Mouse (Mus musculus): ENCODE measurements around the gene Pom121.

Gene Pom121

GRCm38 (mm10) chr5:135368312-135368711, 26.0 kb downstream of the Pom121 start:
- no peak for DNase-seq (ENCODE audit: low spot score in 2 of 2)

GRCm38 (mm10) chr5:135367841-135368240, 26.5 kb downstream of the Pom121 start:
- DNase-seq (ENCODE audit: low spot score in 2 of 2): no peak

GRCm38 (mm10) chr5:135363540-135363939, 30.8 kb downstream of the Pom121 start:
- DNase-seq (ENCODE audit: low spot score in 2 of 2): no peak

- DNase-seq (ENCODE audit: low spot score in 2 of 2): no peak
Measured at GRCm38 (mm10) chr5:135362572-135362971, 31.8 kb downstream of the Pom121 start.

GRCm38 (mm10) chr5:135359772-135360171, 34.6 kb downstream of the Pom121 start:
- peak; percentile 80 to 82 for DNase-seq (ENCODE audit: low spot score in 2 of 2)

- peak; percentile 34 to 49 for DNase-seq (ENCODE audit: low spot score in 2 of 2)
Measured at GRCm38 (mm10) chr5:135357556-135357955, 36.8 kb downstream of the Pom121 start.

GRCm38 (mm10) chr5:135356090-135356489, 38.3 kb downstream of the Pom121 start:
- no peak for DNase-seq (ENCODE audit: low spot score in 2 of 2)

GRCm38 (mm10) chr5:135353564-135353963, 40.8 kb downstream of the Pom121 start:
- no peak for DNase-seq (ENCODE audit: low spot score in 2 of 2)

GRCm38 (mm10) chr5:135352995-135353394, 41.4 kb downstream of the Pom121 start, which contains the start of gene Trim50:
TSS of gene Trim50 (plus strand) at chr5:135353295.
- no peak for DNase-seq (ENCODE audit: low spot score in 2 of 2)

- DNase-seq (ENCODE audit: low spot score in 2 of 2): no peak
Measured at GRCm38 (mm10) chr5:135351606-135352005, 42.7 kb downstream of the Pom121 start.

GRCm38 (mm10) chr5:135349862-135350261, 44.5 kb downstream of the Pom121 start, which contains the start of gene Fkbp6:
TSS of gene Fkbp6 (minus strand) at chr5:135350044.
- no peak for DNase-seq (ENCODE audit: low spot score in 2 of 2)

- no peak for DNase-seq (ENCODE audit: low spot score in 2 of 2)
Measured at GRCm38 (mm10) chr5:135347511-135348011, 46.8 kb downstream of the Pom121 start.

- DNase-seq (ENCODE audit: low spot score in 2 of 2): no peak
Measured at GRCm38 (mm10) chr5:135346430-135346829, 47.9 kb downstream of the Pom121 start.

GRCm38 (mm10) chr5:135345989-135346388, 48.4 kb downstream of the Pom121 start:
- DNase-seq (ENCODE audit: low spot score in 2 of 2): no peak

GRCm38 (mm10) chr5:135337575-135337974, 56.8 kb downstream of the Pom121 start:
- DNase-seq (ENCODE audit: low spot score in 2 of 2): no peak

GRCm38 (mm10) chr5:135331161-135331560, 63.2 kb downstream of the Pom121 start:
- DNase-seq (ENCODE audit: low spot score in 2 of 2): no peak

- DNase-seq (ENCODE audit: low spot score in 2 of 2): no peak
Measured at GRCm38 (mm10) chr5:135330201-135330600, 64.1 kb downstream of the Pom121 start.

- no peak for DNase-seq (ENCODE audit: low spot score in 2 of 2)
Measured at GRCm38 (mm10) chr5:135329471-135329870, 64.9 kb downstream of the Pom121 start.

Data from heart, adult 9 months (tissue).